Mouse (Mus musculus): ENCODE measurements around the gene Mllt3. TPM values are rescaled to one million over a fixed set of nuclear protein-coding genes. Genes with fewer than 3 reads are reported as not detected.

Gene Mllt3
- 88.6 and 92.6 TPM in 2 replicates for polyA plus RNA-seq (2016; fragmentation: Nextera tagmentation; extraction: Ambion mirVana)

- Histone ChIP-seq H3K9ac (peak within 1 kb of the TSS; percentile 82), H3K4me2 (peak within 1 kb of the TSS; percentile 99), H3K4me3 (peak within 1 kb of the TSS; percentile 87), H3K27me3 (replicated peaks) (peaks cover 17% of the 10 kb centered on the region), H3K9me3 (replicated peaks) (no peaks in the 10 kb centered on the region), H3K27ac (peak within 1 kb of the TSS; percentile 90), H3K4me1 (peaks cover 32% of the 10 kb centered on the region), H3K36me3 (peaks cover 5% of the 10 kb centered on the region; the same call in 1 of the 2 replicates)
- under 1% methylated on average over 37 of the region's 37 CpGs for WGBS (ENCODE audit: insufficient replicate concordance)
- peak; percentile 96 for ATAC-seq
Observed at GRCm38 (mm10) chr4:88033216-88033653, at the start of gene Mllt3. TSS of gene Mllt3 (minus strand) at chr4:88033364.

DNA sequence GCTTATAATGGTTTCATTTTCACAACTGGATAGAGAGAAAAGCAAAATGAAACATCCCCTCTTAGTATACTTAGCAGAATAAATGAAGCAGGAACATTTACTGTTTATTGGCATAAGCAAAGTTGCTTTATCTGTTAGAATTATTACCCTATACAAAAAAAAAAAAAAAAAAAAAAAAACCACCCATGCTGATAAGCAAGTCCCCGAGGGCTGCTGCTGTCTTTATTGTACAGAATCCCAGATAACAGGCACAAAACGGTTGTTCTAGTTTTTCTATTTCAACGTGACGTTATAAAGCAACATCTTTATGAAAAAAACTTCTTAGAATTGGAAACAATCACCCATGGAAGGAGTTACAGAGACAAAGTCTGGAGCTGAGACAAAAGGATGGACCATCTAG is 49.2 kb upstream of the Mllt3 start:
- no peak for ATAC-seq
- H3K4me3 ChIP-seq: no peak overlapping the region
- H3K27ac ChIP-seq: no peak overlapping the region
- H3K27me3 ChIP-seq (replicated peaks): no peaks in the 10 kb centered on the region
- H3K9me3 ChIP-seq (replicated peaks): no peaks in the 10 kb centered on the region
- peaks cover 14% of the 10 kb centered on the region for H3K4me1 ChIP-seq
- H3K9ac ChIP-seq: no peak overlapping the region
- WGBS (ENCODE audit: insufficient replicate concordance): 16% methylated on average over 4 of the region's 4 CpGs
- H3K36me3 ChIP-seq: no peaks in the 10 kb centered on the region
- peak overlapping the region; percentile 19; the same call in 1 of the 2 replicates for H3K4me2 ChIP-seq

DNA sequence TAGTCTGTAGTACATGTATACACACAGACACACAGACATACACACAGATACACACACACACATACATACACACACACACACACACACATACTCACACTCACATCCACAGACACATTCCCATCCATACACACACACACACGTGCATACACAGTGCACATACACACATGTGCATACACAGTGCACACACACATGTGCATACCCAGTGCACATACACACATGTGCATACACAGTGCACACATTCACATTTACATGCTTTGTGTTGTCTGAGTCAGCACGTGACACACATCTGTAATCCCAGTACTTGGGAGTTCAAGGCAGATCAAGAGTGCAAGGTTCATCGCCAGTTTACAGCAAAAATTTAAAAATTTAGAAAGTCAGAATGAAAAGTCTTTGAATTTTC is 48.7 kb upstream of the Mllt3 start:
- Histone ChIP-seq H3K4me1 (peaks cover 14% of the 10 kb centered on the region), H3K27ac (no peak overlapping the region), H3K4me2 (peak overlapping the region; percentile 19), H3K9ac (no peak overlapping the region), H3K4me3 (no peak overlapping the region), H3K9me3 (replicated peaks) (no peaks in the 10 kb centered on the region), H3K36me3 (no peaks in the 10 kb centered on the region), H3K27me3 (replicated peaks) (no peaks in the 10 kb centered on the region)
- WGBS (ENCODE audit: insufficient replicate concordance): 76% methylated on average over 3 of the region's 3 CpGs
- no peak for ATAC-seq

GRCm38 (mm10) chr4:88081417-88081816 is 48.3 kb upstream of the Mllt3 start:
- peaks cover 14% of the 10 kb centered on the region for H3K4me1 ChIP-seq
- H3K36me3 ChIP-seq: no peaks in the 10 kb centered on the region
- H3K4me2 ChIP-seq: peak overlapping the region; percentile 19
- H3K9ac ChIP-seq: no peak overlapping the region
- H3K27ac ChIP-seq: no peak overlapping the region
- H3K27me3 ChIP-seq (replicated peaks): no peaks in the 10 kb centered on the region
- H3K4me3 ChIP-seq: no peak overlapping the region
- no peak for ATAC-seq
- WGBS (ENCODE audit: insufficient replicate concordance): 68% methylated on average over 5 of the region's 5 CpGs
- no peaks in the 10 kb centered on the region for H3K9me3 ChIP-seq (replicated peaks)

- no peaks in the 10 kb centered on the region for H3K9me3 ChIP-seq (replicated peaks)
- no peak for ATAC-seq
- H3K27ac ChIP-seq: no peak overlapping the region
- H3K4me1 ChIP-seq: peaks cover 14% of the 10 kb centered on the region
- H3K27me3 ChIP-seq (replicated peaks): no peaks in the 10 kb centered on the region
- H3K9ac ChIP-seq: no peak overlapping the region
- H3K4me2 ChIP-seq: no peak overlapping the region
- H3K36me3 ChIP-seq: no peaks in the 10 kb centered on the region
- 40% methylated on average over 3 of the region's 3 CpGs for WGBS (ENCODE audit: insufficient replicate concordance)
- no peak overlapping the region for H3K4me3 ChIP-seq
Observed at GRCm38 (mm10) chr4:88078983-88079382, 45.8 kb upstream of the Mllt3 start.

DNA sequence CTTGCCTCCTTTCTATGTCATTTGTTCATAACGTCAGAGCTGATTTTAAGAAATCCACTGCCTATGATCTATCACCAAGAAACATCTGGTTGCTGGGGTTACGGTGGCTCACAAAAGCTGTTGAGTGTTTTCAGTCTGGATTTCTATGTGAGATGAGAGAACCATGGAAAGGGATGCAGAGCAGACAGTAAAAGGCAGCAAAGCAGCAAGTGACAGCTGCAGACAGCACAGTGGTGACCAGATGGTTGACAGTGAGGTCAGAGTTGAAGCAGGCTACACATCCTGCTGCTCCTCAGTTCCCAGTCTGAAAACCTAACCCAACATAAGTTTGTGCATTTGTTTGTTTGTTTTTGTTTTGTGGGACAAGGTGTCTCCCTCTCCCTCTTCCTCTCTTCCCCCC is 42.2 kb upstream of the Mllt3 start:
- ATAC-seq: no peak
- Histone ChIP-seq H3K36me3 (no peaks in the 10 kb centered on the region), H3K4me2 (no peak overlapping the region), H3K9me3 (replicated peaks) (no peaks in the 10 kb centered on the region), H3K4me1 (0 out of 2 replicates have a peak, but pooled peaks cover 3% of the 10 kb centered on the region), H3K4me3 (no peak overlapping the region), H3K9ac (no peak overlapping the region), H3K27me3 (replicated peaks) (no peaks in the 10 kb centered on the region), H3K27ac (no peak overlapping the region)
- WGBS (ENCODE audit: insufficient replicate concordance): 67% methylated on average over 2 of the region's 2 CpGs

GRCm38 (mm10) chr4:88046280-88046679 is 13.1 kb upstream of the Mllt3 start:
- WGBS (ENCODE audit: insufficient replicate concordance): 48% methylated on average over 8 of the region's 8 CpGs
- Histone ChIP-seq H3K4me3 (no peak overlapping the region), H3K9ac (no peak overlapping the region), H3K27me3 (replicated peaks) (no peaks in the 10 kb centered on the region), H3K4me1 (no peaks in the 10 kb centered on the region), H3K27ac (no peak overlapping the region), H3K9me3 (replicated peaks) (no peaks in the 10 kb centered on the region), H3K4me2 (no peak overlapping the region), H3K36me3 (no peaks in the 10 kb centered on the region)
- ATAC-seq: no peak

GRCm38 (mm10) chr4:88045151-88045550 is 12.0 kb upstream of the Mllt3 start:
- Histone ChIP-seq H3K36me3 (no peaks in the 10 kb centered on the region), H3K27ac (no peak overlapping the region), H3K4me1 (no peaks in the 10 kb centered on the region), H3K27me3 (replicated peaks) (no peaks in the 10 kb centered on the region), H3K4me3 (no peak overlapping the region), H3K9me3 (replicated peaks) (no peaks in the 10 kb centered on the region), H3K4me2 (no peak overlapping the region), H3K9ac (no peak overlapping the region)
- ATAC-seq: no peak
- 75% methylated on average over 4 of the region's 4 CpGs for WGBS (ENCODE audit: insufficient replicate concordance)

- H3K9ac ChIP-seq: no peak overlapping the region
- no peak overlapping the region for H3K27ac ChIP-seq
- no peaks in the 10 kb centered on the region for H3K36me3 ChIP-seq
- no peaks in the 10 kb centered on the region for H3K9me3 ChIP-seq (replicated peaks)
- ATAC-seq: no peak
- 0% methylated on average over 11 of the region's 11 CpGs for WGBS (ENCODE audit: insufficient replicate concordance)
- H3K4me3 ChIP-seq: peak overlapping the region; percentile 23; the same call in 1 of the 2 replicates
- peaks cover 32% of the 10 kb centered on the region for H3K4me1 ChIP-seq
- H3K4me2 ChIP-seq: peak overlapping the region; percentile 99
- peaks cover 17% of the 10 kb centered on the region for H3K27me3 ChIP-seq (replicated peaks)
Observed at GRCm38 (mm10) chr4:88035361-88035760, 2.2 kb upstream of the Mllt3 start.

GRCm38 (mm10) chr4:88034387-88035157 is 1.4 kb upstream of the Mllt3 start:
- Histone ChIP-seq H3K27me3 (replicated peaks) (peaks cover 17% of the 10 kb centered on the region), H3K4me3 (peak overlapping the region; percentile 87), H3K36me3 (peaks cover 1% of the 10 kb centered on the region; the same call in 1 of the 2 replicates), H3K9ac (peak overlapping the region; percentile 67), H3K9me3 (replicated peaks) (no peaks in the 10 kb centered on the region), H3K4me1 (peaks cover 32% of the 10 kb centered on the region), H3K27ac (no peak overlapping the region), H3K4me2 (peak overlapping the region; percentile 99)
- WGBS (ENCODE audit: insufficient replicate concordance): 1% methylated on average over 18 of the region's 18 CpGs
- no peak for ATAC-seq

GRCm38 (mm10) chr4:88033729-88034386 is 694 bp upstream of the Mllt3 start:
- 2% methylated on average over 25 of the region's 25 CpGs for WGBS (ENCODE audit: insufficient replicate concordance)
- ATAC-seq: no peak
- Histone ChIP-seq H3K9me3 (replicated peaks) (no peaks in the 10 kb centered on the region), H3K36me3 (peaks cover 5% of the 10 kb centered on the region; the same call in 1 of the 2 replicates), H3K4me1 (peaks cover 32% of the 10 kb centered on the region), H3K4me2 (peak overlapping the region; percentile 99), H3K27me3 (replicated peaks) (peaks cover 17% of the 10 kb centered on the region), H3K27ac (no peak overlapping the region), H3K4me3 (peak overlapping the region; percentile 87), H3K9ac (peak overlapping the region; percentile 67)
